Mouse (Mus musculus): ENCODE data around the gene Klhl35. TPM values are rescaled to one million over a fixed set of nuclear protein-coding genes. Genes with fewer than 3 reads are reported as not detected.
A peak's percentile ranks its signal among the peaks of the same experiment; 100 is the strongest.

The Klhl35 gene
- polyA plus RNA-seq, 1 experiment = 1.1 TPM

DNA sequence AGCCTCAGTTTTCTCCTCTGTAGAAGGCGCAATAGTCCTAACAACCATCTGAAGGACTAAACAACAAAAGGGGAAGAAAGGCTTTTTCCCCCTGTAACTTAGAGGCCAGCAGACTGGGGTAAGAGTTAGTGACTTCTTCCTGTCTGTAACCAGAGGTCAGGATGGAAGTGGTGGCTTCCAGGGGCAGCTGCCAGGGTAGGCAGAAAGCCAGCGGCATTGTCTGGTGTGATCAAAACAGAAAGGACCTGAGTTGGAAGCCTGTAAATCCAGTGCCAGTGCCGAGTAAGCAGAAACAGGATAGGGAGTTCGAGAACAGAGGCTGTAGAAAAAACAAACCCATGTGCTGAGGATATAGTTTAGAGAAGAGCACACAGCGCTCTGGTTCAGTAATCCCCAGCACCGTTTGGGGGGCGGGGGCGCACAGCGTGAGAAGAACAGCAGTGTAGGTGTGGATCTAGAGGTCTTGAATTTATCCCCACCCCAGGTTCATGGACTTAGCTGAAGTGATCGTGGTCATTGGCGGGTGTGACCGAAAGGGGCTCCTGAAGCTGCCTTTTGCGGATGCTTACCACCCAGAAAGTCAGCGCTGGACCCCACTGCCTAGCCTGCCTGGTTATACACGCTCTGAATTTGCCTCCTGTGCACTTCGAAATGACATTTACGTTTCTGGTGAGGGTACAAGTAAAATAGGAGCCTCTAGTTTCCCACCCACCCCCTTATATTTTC is 4.0 kb downstream of the Klhl35 start:
- no peak for DNase-seq
- H3K4me3 ChIP-seq (replicated peaks; ENCODE audit: insufficient read depth, low read depth, low read length) = no peak overlapping the region
- H3K27me3 ChIP-seq (ENCODE audit: control insufficient read depth, insufficient read depth, low read length) = no peaks in the 10 kb centered on the region
- TF ChIP-seq POLR2A (IDR thresholded peaks at IDR 0.05; ENCODE audit: borderline replicate concordance, insufficient read depth, low read length) (no peak), CTCF (IDR thresholded peaks at IDR 0.05; ENCODE audit: borderline replicate concordance, insufficient read depth, low read depth, low read length) (no peak)
- 85% methylated on average over 17 of the region's 17 CpGs for WGBS
- no peak overlapping the region for H3K27ac ChIP-seq (ENCODE audit: insufficient read depth, low read length)
- H3K4me1 ChIP-seq (ENCODE audit: control insufficient read depth, insufficient read depth, low read length) = peaks cover 37% of the 10 kb centered on the region

GRCm38 (mm10) chr7:99471578-99471977 is 5.8 kb downstream of the Klhl35 start:
- H3K27ac ChIP-seq (ENCODE audit: insufficient read depth, low read length) = no peak overlapping the region
- no peak for DNase-seq
- H3K27me3 ChIP-seq (ENCODE audit: control insufficient read depth, insufficient read depth, low read length) = no peaks in the 10 kb centered on the region
- TF ChIP-seq POLR2A (IDR thresholded peaks at IDR 0.05; ENCODE audit: borderline replicate concordance, insufficient read depth, low read length) (no peak), CTCF (IDR thresholded peaks at IDR 0.05; ENCODE audit: borderline replicate concordance, insufficient read depth, low read depth, low read length) (no peak)
- WGBS = 81% methylated on average over 18 of the region's 18 CpGs
- no peak overlapping the region for H3K4me3 ChIP-seq (replicated peaks; ENCODE audit: insufficient read depth, low read depth, low read length)
- peaks cover 22% of the 10 kb centered on the region for H3K4me1 ChIP-seq (ENCODE audit: control insufficient read depth, insufficient read depth, low read length)

- Histone ChIP-seq H3K4me1 (ENCODE audit: control insufficient read depth, insufficient read depth, low read length) (peaks cover 15% of the 10 kb centered on the region), H3K4me3 (replicated peaks; ENCODE audit: insufficient read depth, low read depth, low read length) (no peak overlapping the region), H3K27ac (ENCODE audit: insufficient read depth, low read length) (peak overlapping the region; percentile 26; the same call in 1 of the 2 replicates), H3K27me3 (ENCODE audit: control insufficient read depth, insufficient read depth, low read length) (no peaks in the 10 kb centered on the region)
- TF ChIP-seq POLR2A (IDR thresholded peaks at IDR 0.05; ENCODE audit: borderline replicate concordance, insufficient read depth, low read length) = no peak
- TF ChIP-seq CTCF (IDR thresholded peaks at IDR 0.05; ENCODE audit: borderline replicate concordance, insufficient read depth, low read depth, low read length) = no peak
- WGBS = 44% methylated on average over 14 of the region's 14 CpGs
- DNase-seq = peak; percentile 63 to 74
These were observed 8.0 kb downstream of the Klhl35 start for GRCm38 (mm10) chr7:99473638-99474407.

GRCm38 (mm10) chr7:99474836-99475561 is 9.2 kb downstream of the Klhl35 start:
- 42% methylated on average over 12 of the region's 12 CpGs for WGBS
- H3K27me3 ChIP-seq (ENCODE audit: control insufficient read depth, insufficient read depth, low read length) = no peaks in the 10 kb centered on the region
- DNase-seq = no peak
- H3K4me3 ChIP-seq (replicated peaks; ENCODE audit: insufficient read depth, low read depth, low read length) = no peak overlapping the region
- no peak for TF ChIP-seq POLR2A (IDR thresholded peaks at IDR 0.05; ENCODE audit: borderline replicate concordance, insufficient read depth, low read length)
- no peak for TF ChIP-seq CTCF (IDR thresholded peaks at IDR 0.05; ENCODE audit: borderline replicate concordance, insufficient read depth, low read depth, low read length)
- H3K4me1 ChIP-seq (ENCODE audit: control insufficient read depth, insufficient read depth, low read length) = peaks cover 15% of the 10 kb centered on the region
- peak overlapping the region; percentile 12; the same call in 1 of the 2 replicates for H3K27ac ChIP-seq (ENCODE audit: insufficient read depth, low read length)

DNA sequence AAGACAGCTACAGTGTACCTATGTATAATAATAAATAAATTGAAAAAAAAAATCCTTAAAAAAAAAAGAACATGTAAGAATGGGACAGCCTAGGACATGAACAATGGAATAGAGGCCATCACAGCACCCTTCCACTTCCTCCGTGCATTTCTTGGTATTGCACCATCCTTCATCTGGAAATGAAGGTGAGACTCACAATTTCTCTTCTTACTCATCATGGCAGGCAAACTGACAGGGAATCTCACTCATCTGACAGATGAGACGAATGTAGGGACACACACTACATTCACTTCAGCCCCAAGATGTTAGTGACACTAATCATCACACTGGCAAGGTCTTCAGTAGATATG is 9.7 kb downstream of the Klhl35 start:
- TF ChIP-seq POLR2A (IDR thresholded peaks at IDR 0.05; ENCODE audit: borderline replicate concordance, insufficient read depth, low read length) = no peak
- no peak for TF ChIP-seq CTCF (IDR thresholded peaks at IDR 0.05; ENCODE audit: borderline replicate concordance, insufficient read depth, low read depth, low read length)
- H3K4me1 ChIP-seq (ENCODE audit: control insufficient read depth, insufficient read depth, low read length) = peaks cover 15% of the 10 kb centered on the region
- 91% methylated on average over 2 of the region's 2 CpGs for WGBS
- DNase-seq = no peak
- no peak overlapping the region for H3K4me3 ChIP-seq (replicated peaks; ENCODE audit: insufficient read depth, low read depth, low read length)
- no peak overlapping the region for H3K27ac ChIP-seq (ENCODE audit: insufficient read depth, low read length)
- H3K27me3 ChIP-seq (ENCODE audit: control insufficient read depth, insufficient read depth, low read length) = no peaks in the 10 kb centered on the region

- H3K4me1 ChIP-seq (ENCODE audit: control insufficient read depth, insufficient read depth, low read length) = peaks cover 16% of the 10 kb centered on the region
- no peak overlapping the region for H3K4me3 ChIP-seq (replicated peaks; ENCODE audit: insufficient read depth, low read depth, low read length)
- 40% methylated on average over 3 of the region's 3 CpGs for whole genome bisulfite sequencing
- no peaks in the 10 kb centered on the region for H3K27me3 ChIP-seq (ENCODE audit: control insufficient read depth, insufficient read depth, low read length)
- TF ChIP-seq CTCF (IDR thresholded peaks at IDR 0.05; ENCODE audit: borderline replicate concordance, insufficient read depth, low read depth, low read length) = no peak
- no peak for TF ChIP-seq POLR2A (IDR thresholded peaks at IDR 0.05; ENCODE audit: borderline replicate concordance, insufficient read depth, low read length)
- H3K27ac ChIP-seq (ENCODE audit: insufficient read depth, low read length) = no peak overlapping the region
- no peak for DNase-seq
These were observed 10.8 kb downstream of the Klhl35 start for GRCm38 (mm10) chr7:99476558-99477114.

GRCm38 (mm10) chr7:99477235-99477634 is 11.4 kb downstream of the Klhl35 start:
- WGBS = 88% methylated on average over 5 of the region's 5 CpGs
- H3K27ac ChIP-seq (ENCODE audit: insufficient read depth, low read length) = no peak overlapping the region
- no peak for DNase-seq
- peaks cover 22% of the 10 kb centered on the region for H3K4me1 ChIP-seq (ENCODE audit: control insufficient read depth, insufficient read depth, low read length)
- H3K27me3 ChIP-seq (ENCODE audit: control insufficient read depth, insufficient read depth, low read length) = no peaks in the 10 kb centered on the region
- no peak for TF ChIP-seq POLR2A (IDR thresholded peaks at IDR 0.05; ENCODE audit: borderline replicate concordance, insufficient read depth, low read length)
- TF ChIP-seq CTCF (IDR thresholded peaks at IDR 0.05; ENCODE audit: borderline replicate concordance, insufficient read depth, low read depth, low read length) = no peak
- H3K4me3 ChIP-seq (replicated peaks; ENCODE audit: insufficient read depth, low read depth, low read length) = no peak overlapping the region
